Mouse (Mus musculus) forebrain, postnatal 0 days (tissue): ENCODE measurements around the gene Cd52. TPM values are rescaled to one million over a fixed set of nuclear protein-coding genes. Genes with fewer than 3 reads are reported as not detected.
A peak's percentile ranks its signal among the peaks of the same experiment; 100 is the strongest.

Experiments
- ATAC-seq: fragments of 200-750 bp; cut with Nextera tagmentation; 2 replicates; pipeline ENCODE4 v1.8.0; 2017; ENCODE audit warnings: mild to moderate bottlenecking, moderate library complexity
- DNase-seq: peaks from one replicate; pipeline ENCODE4 v3.0.0-alpha.2; 2015
- H3K27ac ChIP-seq: fragments of 300-500 bp; sonication (generic); 2 replicates; pipeline ENCODE4 v1.5.1; 2014; ENCODE audit warnings: low read depth, mild to moderate bottlenecking, antibody characterized with exemption, low read length, moderate library complexity, mixed read lengths
- H3K27me3 ChIP-seq: fragments of 300-500 bp; sonication (generic); 2 replicates; pipeline ENCODE4 v1.6.1; 2014; ENCODE audit warnings: mild to moderate bottlenecking, low read length, mixed read lengths; ENCODE audit not compliant: insufficient read depth
- H3K36me3 ChIP-seq: fragments of 300-500 bp; sonication (generic); 2 replicates; pipeline ENCODE4 v1.6.1; 2014; ENCODE audit warnings: mild to moderate bottlenecking, moderate library complexity; ENCODE audit not compliant: insufficient read depth
- H3K4me1 ChIP-seq: fragments of 300-500 bp; sonication (generic); 2 replicates; pipeline ENCODE4 v1.6.1; 2014; ENCODE audit warnings: antibody characterized with exemption; ENCODE audit not compliant: insufficient read depth
- H3K4me2 ChIP-seq: fragments of 300-500 bp; sonication (generic); 2 replicates; pipeline ENCODE4 v1.6.1; 2014; ENCODE audit warnings: low read depth, mild to moderate bottlenecking, moderate library complexity
- H3K4me3 ChIP-seq: fragments of 300-500 bp; sonication (generic); 2 replicates; pipeline ENCODE4 v1.5.1; 2014; ENCODE audit warnings: low read depth, low read length, mixed read lengths
- H3K9ac ChIP-seq: fragments of 300-500 bp; sonication (generic); 2 replicates; pipeline ENCODE4 v1.6.1; 2014; ENCODE audit warnings: mild to moderate bottlenecking
- H3K9me3 ChIP-seq: fragments of 300-500 bp; sonication (generic); 2 replicates; pipeline ENCODE4 v1.6.1; 2016; ENCODE audit warnings: low read length
- CTCF ChIP-seq: sonication (generic); IDR thresholded peaks from 2 replicates; pipeline ENCODE4 v1.5.1; 2016; ENCODE audit warnings: antibody characterized with exemption, control low read depth, low read depth
- WGBS: fragments of 180-500 bp; shearing (Covaris S2); extraction: QIAGEN DNeasy Blood & Tissue Kit; methylation state at CpG from one replicate; pipeline ENCODE4 v1.1.7; 2014; 5-methylcytosine and 5-hydroxymethylcytosine counted together
- polyA plus RNA-seq: library from polyadenylated mRNA; unstranded; fragments of >200 nt; fragmentation: Nextera tagmentation; extraction: Ambion mirVana; gene quantifications from 2 replicates; pipeline ENCODE4 v1.2.1, GENCODE M21; 2015
- total RNA-seq: library from RNA; depleted of rRNA; stranded (reverse); fragments of >200 nt; gene quantifications from 2 replicates; pipeline ENCODE4 v1.2.3, GENCODE M21; 2014; rRNA removed

Cd52 gene
- total and polyA plus RNA-seq, 2 experiments from 2014 or later: 2.0 to 4.1 TPM

DNA sequence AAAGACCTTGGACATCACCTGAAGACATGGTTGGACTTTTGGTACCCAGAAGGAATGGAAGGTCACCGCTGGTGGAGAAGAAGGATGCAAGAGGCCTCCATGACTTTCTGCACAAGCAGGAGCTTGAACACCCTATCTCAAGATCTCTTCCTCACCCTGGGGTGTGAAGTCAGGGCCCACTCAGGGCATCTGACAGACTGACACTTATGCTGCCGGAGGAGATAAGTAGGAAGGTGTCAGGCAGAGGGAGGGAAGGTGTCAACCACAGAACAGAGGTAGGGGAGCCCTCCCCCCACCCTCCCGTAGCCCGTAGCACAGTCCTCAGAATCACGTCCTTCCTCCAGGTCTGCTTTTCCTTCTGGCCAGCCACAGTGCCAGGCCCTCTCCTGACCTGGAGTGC, 47.2 kb downstream of the Cd52 start:
- no peak for ATAC-seq
- H3K27me3 ChIP-seq: no peaks in the 10 kb centered on the region
- no peak overlapping the region for H3K27ac ChIP-seq
- H3K36me3 ChIP-seq: no peaks in the 10 kb centered on the region
- no peak overlapping the region for H3K4me3 ChIP-seq
- H3K9me3 ChIP-seq: no peaks in the 10 kb centered on the region
- TF ChIP-seq CTCF: no peak
- H3K4me2 ChIP-seq: no peak overlapping the region
- no peaks in the 10 kb centered on the region for H3K4me1 ChIP-seq
- no peak overlapping the region for H3K9ac ChIP-seq
- WGBS: 85% methylated on average over 5 of the region's 5 CpGs
- DNase-seq: no peak

GRCm38 (mm10) chr4:134043041-134043440, 51.8 kb downstream of the Cd52 start:
- WGBS: 58% methylated on average over 2 of the region's 2 CpGs
- H3K4me3 ChIP-seq: no peak overlapping the region
- H3K9me3 ChIP-seq: no peaks in the 10 kb centered on the region
- H3K4me2 ChIP-seq: no peak overlapping the region
- no peak overlapping the region for H3K27ac ChIP-seq
- TF ChIP-seq CTCF: no peak
- H3K36me3 ChIP-seq: no peaks in the 10 kb centered on the region
- no peak for DNase-seq
- H3K27me3 ChIP-seq: no peaks in the 10 kb centered on the region
- no peaks in the 10 kb centered on the region for H3K4me1 ChIP-seq
- no peak for ATAC-seq
- no peak overlapping the region for H3K9ac ChIP-seq

DNA sequence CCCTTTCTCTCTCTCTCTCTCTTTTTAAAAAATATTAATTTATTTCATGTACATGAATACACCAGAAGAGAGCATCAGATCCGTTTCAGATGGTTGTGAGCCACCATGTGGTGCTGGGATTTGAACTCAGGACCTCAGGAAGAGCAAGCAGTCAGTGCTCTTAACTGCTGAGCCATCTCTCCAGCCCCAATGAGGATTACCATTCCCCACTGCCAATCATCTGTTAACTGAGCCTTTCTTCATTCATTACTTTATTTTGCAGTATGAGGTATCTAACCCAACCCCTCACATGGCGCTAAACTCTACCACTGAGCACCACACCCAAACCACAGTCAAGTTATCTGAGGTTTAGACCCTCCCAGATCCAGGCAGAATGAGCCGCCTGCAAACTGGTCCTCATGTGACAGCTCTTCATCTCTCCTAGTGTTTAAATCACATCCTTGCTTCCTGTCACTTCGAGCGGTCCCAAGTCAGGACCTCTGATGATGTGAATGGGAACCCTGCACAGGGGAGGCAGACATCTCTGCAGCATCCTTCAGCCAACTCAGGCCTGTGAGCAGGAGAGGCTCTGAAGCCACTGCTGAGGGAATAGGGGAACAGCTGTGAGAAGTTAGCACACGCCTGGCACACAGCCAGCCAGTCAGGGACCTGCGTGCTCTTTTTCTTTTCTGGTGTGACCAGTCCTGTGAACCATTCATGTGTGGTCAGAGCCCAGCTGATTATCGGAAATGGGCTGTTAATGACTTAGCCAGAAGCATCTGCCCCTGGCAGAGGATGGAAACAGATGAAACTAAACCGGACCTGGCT, 53.4 kb downstream of the Cd52 start:
- no peak for DNase-seq
- Histone ChIP-seq H3K4me1 (no peaks in the 10 kb centered on the region), H3K27me3 (no peaks in the 10 kb centered on the region), H3K4me3 (no peak overlapping the region), H3K9me3 (no peaks in the 10 kb centered on the region), H3K27ac (no peak overlapping the region), H3K4me2 (no peak overlapping the region), H3K9ac (no peak overlapping the region), H3K36me3 (no peaks in the 10 kb centered on the region)
- ATAC-seq: no peak
- 51% methylated on average over 9 of the region's 9 CpGs for WGBS
- no peak for TF ChIP-seq CTCF

DNA sequence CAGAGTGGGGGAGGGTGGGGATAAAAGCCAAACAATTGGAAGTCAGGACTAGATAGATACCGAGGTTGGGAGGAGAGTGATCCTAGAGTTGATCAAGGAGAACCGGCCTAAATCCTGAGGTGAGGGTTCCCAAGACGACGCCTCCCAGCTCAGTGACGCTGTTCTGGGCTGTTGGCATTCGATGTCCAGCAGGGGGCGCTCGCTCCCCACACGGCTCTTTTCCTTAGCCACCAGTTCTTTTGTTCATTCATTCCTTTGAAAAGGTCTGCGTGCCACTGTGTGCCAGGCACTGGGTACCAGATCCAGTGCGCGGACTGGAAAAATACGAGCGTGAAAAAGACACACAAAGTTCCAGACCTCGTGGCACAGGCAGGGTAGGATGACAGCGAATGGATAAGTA, 58.9 kb downstream of the Cd52 start:
- H3K9ac ChIP-seq: no peak overlapping the region; the same call in 1 of the 2 replicates
- peak; percentile 78 for ATAC-seq

More for the DNA sequence above, 58.9 kb downstream of the Cd52 start:
- H3K9me3 ChIP-seq: no peaks in the 10 kb centered on the region
- H3K4me3 ChIP-seq: no peak overlapping the region
- no peaks in the 10 kb centered on the region for H3K4me1 ChIP-seq
- no peak overlapping the region for H3K27ac ChIP-seq
- peak; percentile 88 for DNase-seq
- peak; percentile 91 for TF ChIP-seq CTCF
- WGBS: 3% methylated on average over 16 of the region's 16 CpGs
- H3K4me2 ChIP-seq: peak overlapping the region; percentile 30; the same call in 1 of the 2 replicates
- H3K36me3 ChIP-seq: no peaks in the 10 kb centered on the region
- no peaks in the 10 kb centered on the region for H3K27me3 ChIP-seq

Other genes starting within 250 kb of the Cd52 start
- gene Rps6ka1, start 207.3 kb downstream of the Cd52 start, total RNA-seq: 21.2 and 21.4 TPM in 2 replicates
- gene Rps6ka1, start 207.3 kb downstream of the Cd52 start, polyA plus RNA-seq: 14.3 and 19.4 TPM in 2 replicates
- gene Hmgn2, start 126.4 kb downstream of the Cd52 start, total RNA-seq: 377 and 408 TPM in 2 replicates
- 1,226 and 1,340 TPM in 2 replicates for gene Hmgn2, start 126.4 kb downstream of the Cd52 start, polyA plus RNA-seq
- 40.2 and 42.0 TPM in 2 replicates for gene Dhdds, start 94.2 kb downstream of the Cd52 start, total RNA-seq
- gene Dhdds, start 94.2 kb downstream of the Cd52 start, polyA plus RNA-seq: 39.8 and 43.5 TPM in 2 replicates
- 0.05 TPM in 1 of 2 replicates, not detected in the other for gene Lin28a, start 76.2 kb downstream of the Cd52 start, total RNA-seq
- not detected in 2 replicates for gene Lin28a, start 76.2 kb downstream of the Cd52 start, polyA plus RNA-seq
- not detected in 2 replicates for gene Zfp683, start 41.2 kb downstream of the Cd52 start, total RNA-seq
- not detected in 2 replicates for gene Zfp683, start 41.2 kb downstream of the Cd52 start, polyA plus RNA-seq
- gene Crybg2, start 34.3 kb downstream of the Cd52 start, total RNA-seq: 3.4 and 11.8 TPM in 2 replicates
- gene Crybg2, start 34.3 kb downstream of the Cd52 start, polyA plus RNA-seq: 3.7 and 4.5 TPM in 2 replicates
- gene Ubxn11, start 7.5 kb upstream of the Cd52 start, total RNA-seq: 5.5 and 13.7 TPM in 2 replicates
- gene Ubxn11, start 7.5 kb upstream of the Cd52 start, polyA plus RNA-seq: 11.0 and 14.3 TPM in 2 replicates
- gene Sh3bgrl3, start 33.7 kb upstream of the Cd52 start, total RNA-seq: 124 and 162 TPM in 2 replicates
- 554 and 579 TPM in 2 replicates for gene Sh3bgrl3, start 33.7 kb upstream of the Cd52 start, polyA plus RNA-seq
- 11.0 and 14.0 TPM in 2 replicates for gene Cep85, start 92.0 kb upstream of the Cd52 start, total RNA-seq
- gene Cep85, start 92.0 kb upstream of the Cd52 start, polyA plus RNA-seq: 11.8 and 13.5 TPM in 2 replicates
- gene Gm7534, start 107.9 kb upstream of the Cd52 start, total RNA-seq: not detected in 2 replicates
- not detected in 2 replicates for gene Gm7534, start 107.9 kb upstream of the Cd52 start, polyA plus RNA-seq
- not detected in 2 replicates for gene Catsper4, start 132.3 kb upstream of the Cd52 start, total RNA-seq
- not detected in 2 replicates for gene Catsper4, start 132.3 kb upstream of the Cd52 start, polyA plus RNA-seq
- 0.08 TPM in 1 of 2 replicates, not detected in the other for gene Cnksr1, start 143.3 kb upstream of the Cd52 start, total RNA-seq
- 0.18 TPM in 1 of 2 replicates, not detected in the other for gene Cnksr1, start 143.3 kb upstream of the Cd52 start, polyA plus RNA-seq
- 0.43 TPM in 1 of 2 replicates, not detected in the other for gene E130218I03Rik, start 148.6 kb upstream of the Cd52 start, total RNA-seq
- 0.11 and 0.33 TPM in 2 replicates for gene E130218I03Rik, start 148.6 kb upstream of the Cd52 start, polyA plus RNA-seq
- gene Zfp593, start 150.5 kb upstream of the Cd52 start, total RNA-seq: 11.6 and 12.7 TPM in 2 replicates
- 13.8 and 15.0 TPM in 2 replicates for gene Zfp593, start 150.5 kb upstream of the Cd52 start, polyA plus RNA-seq
- not detected in 2 replicates for gene Gm30191, start 151.9 kb upstream of the Cd52 start, total RNA-seq
- gene Gm30191, start 151.9 kb upstream of the Cd52 start, polyA plus RNA-seq: 0.25 TPM in 1 of 2 replicates, not detected in the other
- 14.2 and 18.3 TPM in 2 replicates for gene Grrp1, start 159.0 kb upstream of the Cd52 start, total RNA-seq
- 18.3 and 20.0 TPM in 2 replicates for gene Grrp1, start 159.0 kb upstream of the Cd52 start, polyA plus RNA-seq
- gene Pdik1l, start 192.8 kb upstream of the Cd52 start, total RNA-seq: 42.2 and 43.8 TPM in 2 replicates
- gene Pdik1l, start 192.8 kb upstream of the Cd52 start, polyA plus RNA-seq: 21.7 and 28.9 TPM in 2 replicates
- 1.3 and 1.5 TPM in 2 replicates for gene Trim63, start 220.0 kb upstream of the Cd52 start, total RNA-seq
- 0.18 and 0.31 TPM in 2 replicates for gene Trim63, start 220.0 kb upstream of the Cd52 start, polyA plus RNA-seq
- gene Slc30a2, start 248.1 kb upstream of the Cd52 start, total RNA-seq: 0.08 TPM in 1 of 2 replicates, not detected in the other
- 0.15 and 0.28 TPM in 2 replicates for gene Slc30a2, start 248.1 kb upstream of the Cd52 start, polyA plus RNA-seq